In the genomic region with DNA sequence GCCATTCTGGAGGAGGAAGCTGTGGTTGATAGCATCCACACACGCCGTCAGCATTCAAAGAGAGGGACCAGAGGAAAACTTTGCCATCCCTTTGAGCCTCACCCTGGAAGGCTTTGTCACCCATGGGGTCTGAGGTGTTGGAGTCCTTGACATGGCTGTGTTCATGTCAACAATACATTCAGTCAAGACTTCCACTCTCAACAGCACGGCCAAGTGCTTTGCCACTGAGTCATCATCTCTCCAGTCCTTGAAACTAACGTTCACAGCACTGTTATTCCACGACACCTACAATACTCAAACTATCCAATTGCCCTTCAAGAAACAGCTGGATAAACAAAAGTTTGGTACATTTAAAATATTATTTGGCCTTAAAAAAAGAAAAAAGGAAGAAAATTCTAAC, we compare ENCODE assay signal across 24 mouse cellular contexts. TPM values are rescaled to one million over a fixed set of nuclear protein-coding genes. Genes with fewer than 3 reads are reported as not detected.
DNase-seq lines count a peak whose midpoint lies in the region; ATAC-seq and TF ChIP-seq lines count a peak whose summit lies in the region.
"Had no signal": no experiment of that assay in that cellular context is flagged by ENCODE, and none has a peak within 500 bp of the region (broad histone marks: within the 10 kb centered on the region; RNA-seq: fewer than 3 reads in every experiment).

No protein-coding gene starts in this region.

- H3K27ac ChIP-seq in lung, postnatal 0 days (ENCODE audit: low read length): no peak overlapping the region
- peak overlapping the region; percentile 76 for H3K27ac ChIP-seq in embryonic fibroblast, embryonic 13.5 days (ENCODE audit: insufficient read depth, low read length)
- H3K27ac ChIP-seq: embryonic facial prominence, embryonic 13.5 days; embryonic facial prominence, embryonic 15.5 days; forebrain, embryonic 13.5 days; forebrain, embryonic 15.5 days had no signal

- H3K9me3 ChIP-seq in lung, postnatal 0 days (ENCODE audit: low read length): no peaks in the 10 kb centered on the region
- H3K9me3 ChIP-seq: embryonic facial prominence, embryonic 13.5 days; embryonic facial prominence, embryonic 15.5 days; forebrain, embryonic 13.5 days; forebrain, embryonic 15.5 days had no signal

- H3K4me3 ChIP-seq in lung, postnatal 0 days (ENCODE audit: low read depth, low read length): no peak overlapping the region
- H3K4me3 ChIP-seq in embryonic fibroblast, embryonic 13.5 days (ENCODE audit: insufficient read depth, low read length): no peak overlapping the region
- H3K4me3 ChIP-seq: embryonic facial prominence, embryonic 13.5 days; embryonic facial prominence, embryonic 15.5 days; forebrain, embryonic 13.5 days; forebrain, embryonic 15.5 days had no signal

- TF ChIP-seq CTCF in lung, postnatal 0 days (IDR thresholded peaks at IDR 0.05): no peak
- TF ChIP-seq CTCF in embryonic fibroblast, embryonic 13.5 days (IDR thresholded peaks at IDR 0.05; ENCODE audit: borderline replicate concordance, insufficient read depth, low read length): no peak

- TF ChIP-seq EP300 in lung, postnatal 0 days (IDR thresholded peaks at IDR 0.05): peak; percentile 42; the same call in 1 of the 2 replicates

- no peak overlapping the region for H3K9ac ChIP-seq in lung, postnatal 0 days (replicated peaks; ENCODE audit: low read depth)
- H3K9ac ChIP-seq: embryonic facial prominence, embryonic 13.5 days; embryonic facial prominence, embryonic 15.5 days; forebrain, embryonic 13.5 days; forebrain, embryonic 15.5 days; forebrain, postnatal 0 days had no signal

- TF ChIP-seq POLR2A in embryonic fibroblast, embryonic 13.5 days (IDR thresholded peaks at IDR 0.05; ENCODE audit: low read depth, low read length): no peak

- H3K4me2 ChIP-seq in lung, postnatal 0 days (replicated peaks; ENCODE audit: low read depth, low read length): no peak overlapping the region
- H3K4me2 ChIP-seq: embryonic facial prominence, embryonic 13.5 days; embryonic facial prominence, embryonic 15.5 days; forebrain, embryonic 13.5 days; forebrain, embryonic 15.5 days had no signal

- H3K27me3 ChIP-seq in lung, postnatal 0 days (replicated peaks; ENCODE audit: insufficient read depth, low read length): no peaks in the 10 kb centered on the region
- H3K27me3 ChIP-seq: embryonic facial prominence, embryonic 13.5 days; embryonic facial prominence, embryonic 15.5 days; forebrain, embryonic 13.5 days; forebrain, embryonic 15.5 days; Patski had no signal

- intact Hi-C loops in heart, postnatal 25 days (cut with DNase I): no loop called here

- H3K4me1 ChIP-seq in lung, postnatal 0 days (ENCODE audit: insufficient read depth, low read depth, low read length): 0 out of 2 replicates have a peak, but pooled peaks cover 3% of the 10 kb centered on the region
- peaks cover 25% of the 10 kb centered on the region for H3K4me1 ChIP-seq in embryonic fibroblast, embryonic 13.5 days (ENCODE audit: control insufficient read depth, insufficient read depth, low read length)

- ATAC-seq in lung, postnatal 0 days: peak; percentile 65
- ATAC-seq: activated CD4-positive, CD25-positive, alpha-beta regulatory T cell, adult 4 months; forebrain, embryonic 13.5 days; forebrain, embryonic 15.5 days; forebrain, postnatal 0 days had no signal

- 0 out of 2 replicates have a peak, but pooled peaks cover 5% of the 10 kb centered on the region for H3K36me3 ChIP-seq in lung, postnatal 0 days (ENCODE audit: insufficient read depth, low read length)

- DNase-seq in lung, postnatal 0 days (ENCODE audit: low spot score): peak; percentile 78
- DNase-seq in lung, postnatal 4 days: no peak
- peak; percentile 58 for DNase-seq in 3T3-L1 (ENCODE audit: low read depth, low spot score)
- no peak for DNase-seq in heart, postnatal 25 days (ENCODE audit: low spot score)
- DNase-seq: adrenal gland, adult 8-10 months; adrenal gland, postnatal 14 days; adrenal gland, postnatal 36 days; cerebellum, adult 11 months; cerebellum, adult 18-20 months; cerebellum, adult 8-10 months; cerebellum, adult 9-11 months; cerebellum, postnatal 14 days; cerebellum, postnatal 36 days; embryo, embryonic 11 days; forebrain, postnatal 0 days had no signal

- 58% methylated on average over 5 of the region's 5 CpGs for WGBS in lung, postnatal 0 days

RNA-seq across cellular contexts. Expression of a gene that starts 46.1 kb away (rescaled TPM):
- polyA plus RNA-seq in lung, postnatal 0 days (2015; fragmentation: Nextera tagmentation; extraction: Ambion mirVana): 6.4 and 6.6 TPM in 2 replicates
- not detected in 2 replicates for polyA plus RNA-seq in embryonic fibroblast, embryonic 13.5 days (2011; ENCODE audit: insufficient read length, low read depth, missing spikeins)
- not detected for total RNA-seq in heart, postnatal 25 days (2021)
- total RNA-seq: adrenal gland, adult 18-20 months; adrenal gland, postnatal 36 days; forebrain, postnatal 0 days had no signal
- polyA plus RNA-seq: C2C12; forebrain, embryonic 13.5 days; forebrain, embryonic 15.5 days; forebrain, postnatal 0 days; Patski had no signal

Comparison
In these comparisons a context has a peak if more than half of its experiments do, and no peak if none do; other contexts are left out.
1. DNase-seq: peak in lung, postnatal 0 days (single experiment) and 3T3-L1 (single experiment); none in lung, postnatal 4 days (0 of 2) and heart, postnatal 25 days (single experiment).